Mouse (Mus musculus) cortical plate, adult 2 months (tissue): ENCODE results near the gene Cavin4.

ENCODE experiments used
- CTCF ChIP-seq: fragments of 200-500 bp; IDR thresholded peaks from 2 replicates; pipeline ENCODE4 v1.5.1; 2011; ENCODE audit warnings: mild to moderate bottlenecking, control low read depth, low read length; ENCODE audit not compliant: insufficient read depth; ENCODE audit errors: extremely low read depth
- POLR2A ChIP-seq: fragments of 200-500 bp; IDR thresholded peaks from 2 replicates; pipeline ENCODE4 v1.6.1; 2011; ENCODE audit warnings: mild to moderate bottlenecking, low read length, control low read depth; ENCODE audit not compliant: insufficient read depth; ENCODE audit errors: extremely low read depth

- TF ChIP-seq POLR2A, result no peak
- TF ChIP-seq CTCF, result no peak
These were observed 38.4 kb upstream of the Cavin4 start for GRCm38 (mm10) chr4:48624961-48625360.
